Mouse (Mus musculus) regulatory T cell (primary cell): ENCODE results near the gene Phf23.
"Not testable (repeated sequence)": the region's sequence is repeated elsewhere in the genome, so short reads cannot be mapped to it uniquely, and the experiment has no call there.

Experiments
- in situ Hi-C: fragments of 300-600 bp; cut with MboI, MseI; formaldehyde crosslinking; loops from one replicate; pipeline ENCODE4 v1.15.1; 2025; ENCODE audit warnings: high pct_unique_total_duplicates

The Phf23 gene

GRCm38 (mm10) chr11:69995391-69995960 is at the start of gene Phf23:
Gene Phf23, plus strand, starts transcription at chr11:69995777.
- in situ Hi-C loops: loop anchor here (10.0 kb wide), 1 partner anchor 901 kb away; the partner anchor contains the start of gene Per1

DNA sequence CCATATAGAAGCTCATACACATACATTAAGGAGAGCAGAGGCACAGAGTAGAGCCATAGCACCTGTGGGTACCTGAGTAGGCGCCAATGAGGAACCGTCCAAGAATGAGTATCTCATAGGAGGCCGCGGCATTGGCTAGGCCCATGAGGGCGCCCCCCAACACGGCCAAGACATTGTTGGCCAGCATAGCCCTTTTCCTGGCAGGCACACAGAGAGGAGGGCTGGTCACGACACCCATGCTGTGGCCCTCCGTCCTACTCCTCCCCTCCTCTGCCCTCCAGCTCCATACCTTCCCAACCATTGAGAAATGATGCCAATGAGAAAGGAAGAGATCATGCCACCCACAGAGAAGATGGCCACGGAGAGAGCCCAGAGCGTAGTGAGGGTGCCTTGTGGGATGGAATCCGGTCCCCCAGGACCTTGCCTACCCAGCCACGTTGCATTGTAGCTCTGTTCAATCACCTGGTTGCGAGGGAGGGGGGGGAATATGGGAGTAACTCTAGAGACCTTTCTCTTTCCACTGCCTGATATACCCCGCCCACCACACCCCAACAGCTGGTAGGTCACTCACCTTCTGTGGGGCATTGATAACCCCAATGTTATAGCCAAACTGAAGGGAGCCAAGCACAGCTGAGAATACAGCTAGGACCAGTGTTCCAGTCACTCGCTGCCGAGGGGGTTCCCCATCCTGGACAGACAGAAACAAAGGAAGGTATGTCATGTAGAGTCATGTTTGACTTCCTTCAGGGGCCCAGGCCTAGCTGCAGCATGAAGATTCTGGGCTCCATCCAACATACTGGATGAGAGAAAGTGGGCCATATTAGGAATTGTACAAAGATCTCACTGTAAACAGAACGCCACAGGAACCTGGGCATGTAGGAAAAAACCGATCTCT is 49.3 kb upstream of the Phf23 start:
- in situ Hi-C loops: no loop called here

GRCm38 (mm10) chr11:69947337-69948065 is 48.1 kb upstream of the Phf23 start:
- in situ Hi-C loops: no loop called here

GRCm38 (mm10) chr11:69948066-69948762 is 47.4 kb upstream of the Phf23 start, which contains the start of gene Slc2a4:
Gene Slc2a4, minus strand, starts transcription at chr11:69948188.
- in situ Hi-C loops: no loop called here

DNA sequence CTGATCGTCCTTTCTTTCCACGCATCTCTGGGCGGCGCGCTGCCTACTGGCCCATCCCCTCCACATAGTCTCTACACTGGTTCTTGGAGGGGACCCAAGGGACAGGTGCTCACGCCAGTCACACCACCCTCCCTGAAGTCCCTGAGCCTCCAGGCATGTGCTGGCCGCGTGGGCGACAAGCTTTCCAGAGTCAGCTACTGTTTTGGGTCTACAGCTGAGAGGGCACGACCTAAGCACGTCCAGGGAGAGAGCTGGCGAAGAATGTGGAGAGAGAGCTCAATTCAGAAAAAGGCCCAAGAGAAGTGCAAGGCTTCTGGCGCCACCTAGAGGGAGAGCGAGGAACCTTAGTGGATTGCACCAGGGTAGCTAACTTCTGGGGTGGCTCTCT is 46.8 kb upstream of the Phf23 start:
- in situ Hi-C loops: no loop called here

DNA sequence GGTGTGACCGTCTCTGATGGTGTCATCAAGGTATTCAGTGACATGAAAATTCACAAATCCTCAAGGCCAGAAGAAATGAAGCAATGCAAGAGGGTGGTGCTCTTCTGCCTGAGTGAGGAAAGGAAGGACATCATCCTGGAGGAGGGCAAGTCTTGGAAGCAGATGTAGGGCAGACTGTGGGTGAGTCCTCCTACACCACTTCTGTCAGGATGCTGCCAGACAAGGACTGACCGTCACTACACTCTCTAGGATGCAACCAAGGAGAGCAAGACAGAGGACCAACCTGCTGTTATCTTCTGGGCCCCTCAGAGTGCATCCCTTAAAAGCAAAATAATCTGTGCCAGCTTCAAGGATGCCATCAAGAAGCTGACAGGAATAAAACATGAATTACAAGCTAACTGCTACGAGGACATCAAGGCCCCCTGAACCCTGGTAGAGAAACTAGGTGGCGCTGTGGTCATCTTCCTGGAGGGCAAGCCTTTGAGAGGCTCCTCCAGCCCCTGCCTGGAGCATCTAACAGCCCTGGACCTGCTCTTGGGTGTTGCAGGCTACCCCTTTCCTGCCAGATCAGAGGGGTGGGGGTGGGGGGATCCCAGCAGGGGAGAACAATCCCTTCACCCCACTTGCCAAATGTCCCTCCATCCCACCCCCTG is 44.6 kb upstream of the Phf23 start:
- in situ Hi-C loops: no loop called here

DNA sequence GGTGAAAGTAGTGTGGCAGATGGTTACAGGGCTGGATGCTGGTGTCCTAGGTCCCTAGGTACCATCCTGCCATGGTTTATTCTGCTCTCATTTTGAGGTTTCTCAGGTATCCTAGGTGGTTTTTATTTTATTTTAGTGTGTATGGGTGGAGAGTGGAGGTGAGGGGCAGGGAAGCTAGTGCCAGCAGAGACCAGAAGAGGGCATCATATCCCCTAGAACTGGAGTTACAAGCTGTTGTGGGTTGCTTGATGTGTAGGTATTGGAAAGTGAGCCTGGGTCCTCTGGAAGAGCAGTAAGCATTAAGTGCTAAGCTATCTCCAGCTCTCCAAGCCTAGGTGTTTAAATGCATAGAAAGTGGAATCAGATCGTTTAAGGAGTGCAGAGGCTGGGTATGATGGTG is 43.3 kb upstream of the Phf23 start:
- in situ Hi-C loops: no loop called here

DNA sequence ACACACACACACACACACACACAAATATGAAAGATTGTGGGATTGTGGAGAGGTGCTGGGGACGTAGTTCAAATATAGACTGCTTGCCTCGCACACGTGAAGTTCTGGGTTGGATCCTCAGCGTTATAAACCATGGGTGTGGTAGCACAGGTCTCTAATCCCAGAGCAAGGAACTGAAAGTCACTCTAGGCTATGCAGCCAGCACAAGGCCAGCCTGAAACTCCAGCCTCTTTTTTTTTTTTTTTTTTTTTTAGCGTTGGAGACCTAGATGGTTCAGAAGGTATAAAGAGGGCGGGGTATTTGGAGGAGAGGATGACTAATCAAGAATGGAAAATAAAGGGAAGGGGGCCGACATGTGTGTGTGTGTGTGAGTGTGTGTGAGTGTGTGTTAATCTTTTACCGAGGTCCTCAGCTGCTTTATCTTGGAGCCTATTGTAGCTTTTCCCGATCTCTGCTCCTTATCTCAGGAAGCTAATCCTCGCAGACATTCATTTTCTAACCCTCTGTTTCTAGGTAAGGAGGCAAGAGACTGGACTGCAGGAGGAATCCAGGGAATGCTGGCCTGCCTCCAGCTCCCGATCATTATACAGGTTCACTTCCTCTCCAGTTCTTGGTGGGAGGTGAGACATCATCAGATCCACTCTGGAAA is 42.2 kb upstream of the Phf23 start:
- in situ Hi-C loops: no loop called here

DNA sequence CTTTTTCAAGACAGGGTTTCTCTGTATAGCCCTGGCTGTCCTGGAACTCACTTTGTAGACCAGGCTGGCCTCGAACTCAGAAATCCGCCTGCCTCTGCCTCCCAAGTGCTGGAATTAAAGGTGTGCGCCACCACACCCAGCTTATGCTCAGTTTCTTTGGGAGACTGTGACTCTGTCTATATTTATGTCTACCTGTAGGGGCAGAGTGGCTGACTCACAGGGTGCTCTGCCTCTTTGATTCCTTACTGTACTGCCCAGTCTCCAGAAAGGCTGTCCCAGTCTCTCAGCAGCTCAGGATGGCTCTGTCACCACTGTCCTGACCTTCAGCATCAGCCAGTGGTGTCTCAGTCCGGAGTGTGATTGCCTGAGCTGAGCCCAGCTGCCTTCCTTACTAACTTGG is 40.0 kb upstream of the Phf23 start:
- in situ Hi-C loops: not testable (repeated sequence)

DNA sequence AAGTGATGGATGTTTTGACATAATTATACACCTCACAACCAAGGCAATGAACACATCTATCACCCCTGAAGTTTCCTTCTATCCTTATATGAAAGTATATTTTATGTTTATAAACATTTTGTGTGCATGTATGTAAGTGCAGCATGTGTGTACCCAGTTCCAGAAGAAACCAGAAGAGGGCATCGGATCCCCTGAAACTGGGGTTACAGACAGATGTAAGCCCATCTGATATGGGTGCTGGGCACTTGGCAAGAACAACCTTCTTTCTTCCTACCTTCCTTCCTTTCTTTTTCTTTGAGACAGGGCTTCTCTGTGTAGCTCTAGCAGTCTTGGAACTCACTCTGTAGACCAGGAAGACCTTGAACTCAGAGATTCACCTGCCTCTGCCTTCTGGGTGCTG is 39.4 kb upstream of the Phf23 start:
- in situ Hi-C loops: no loop called here

DNA sequence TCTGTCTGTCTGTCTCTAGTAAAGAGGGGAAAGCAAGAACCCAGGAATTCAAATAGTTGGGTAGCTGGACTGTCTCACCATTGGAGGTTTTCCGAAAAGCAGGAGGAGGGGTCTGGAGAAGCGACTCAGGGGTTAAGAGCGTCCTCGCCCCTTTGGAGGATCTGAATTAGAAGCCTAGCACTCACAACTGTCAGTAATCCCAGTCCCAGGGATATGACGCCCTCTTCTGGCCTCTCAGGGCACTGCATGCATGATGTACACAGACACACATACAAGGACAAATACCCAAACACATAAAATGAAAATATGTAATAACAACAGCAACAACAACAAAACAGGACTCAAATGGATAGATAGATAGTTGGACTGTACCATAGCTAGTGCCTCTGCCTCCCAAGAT is 35.0 kb upstream of the Phf23 start:
- in situ Hi-C loops: no loop called here

- in situ Hi-C loops: no loop called here
These were observed 33.7 kb upstream of the Phf23 start for GRCm38 (mm10) chr11:69961841-69962240.

DNA sequence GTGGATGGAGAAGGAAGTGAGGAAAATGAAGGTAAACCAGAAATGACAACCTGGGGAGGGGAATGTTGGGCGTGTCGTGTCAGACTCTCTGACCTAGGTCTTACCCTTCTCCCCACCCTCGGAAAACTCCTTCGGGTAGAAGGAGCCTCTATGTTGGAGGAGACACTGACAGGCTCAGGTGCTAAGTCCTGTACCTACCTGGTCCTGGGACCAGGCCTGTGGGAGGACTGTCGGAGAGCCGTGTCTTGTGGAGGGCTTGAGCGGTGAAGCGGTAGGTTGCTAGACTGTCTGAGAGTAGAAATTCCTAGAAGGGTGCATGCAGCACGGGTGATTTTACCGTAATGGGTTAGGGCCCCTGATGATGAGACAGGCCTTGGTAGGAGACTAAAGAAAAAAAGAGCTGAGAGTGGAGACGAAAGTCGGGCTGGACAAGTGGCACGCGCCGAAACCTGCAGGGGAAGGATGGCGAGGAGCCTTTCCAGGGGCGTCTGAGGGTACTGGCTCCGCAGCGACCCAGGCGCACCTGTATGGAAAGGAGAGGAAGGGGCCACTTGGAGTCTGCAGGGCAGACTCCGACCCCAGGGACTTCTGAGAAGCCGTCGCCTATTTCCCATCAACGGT is 30.8 kb upstream of the Phf23 start, which contains the start of gene Cldn7:
Gene Cldn7 (plus strand): TSS at position 130 of the 621 bp plus-strand sequence.
- in situ Hi-C loops: no loop called here

DNA sequence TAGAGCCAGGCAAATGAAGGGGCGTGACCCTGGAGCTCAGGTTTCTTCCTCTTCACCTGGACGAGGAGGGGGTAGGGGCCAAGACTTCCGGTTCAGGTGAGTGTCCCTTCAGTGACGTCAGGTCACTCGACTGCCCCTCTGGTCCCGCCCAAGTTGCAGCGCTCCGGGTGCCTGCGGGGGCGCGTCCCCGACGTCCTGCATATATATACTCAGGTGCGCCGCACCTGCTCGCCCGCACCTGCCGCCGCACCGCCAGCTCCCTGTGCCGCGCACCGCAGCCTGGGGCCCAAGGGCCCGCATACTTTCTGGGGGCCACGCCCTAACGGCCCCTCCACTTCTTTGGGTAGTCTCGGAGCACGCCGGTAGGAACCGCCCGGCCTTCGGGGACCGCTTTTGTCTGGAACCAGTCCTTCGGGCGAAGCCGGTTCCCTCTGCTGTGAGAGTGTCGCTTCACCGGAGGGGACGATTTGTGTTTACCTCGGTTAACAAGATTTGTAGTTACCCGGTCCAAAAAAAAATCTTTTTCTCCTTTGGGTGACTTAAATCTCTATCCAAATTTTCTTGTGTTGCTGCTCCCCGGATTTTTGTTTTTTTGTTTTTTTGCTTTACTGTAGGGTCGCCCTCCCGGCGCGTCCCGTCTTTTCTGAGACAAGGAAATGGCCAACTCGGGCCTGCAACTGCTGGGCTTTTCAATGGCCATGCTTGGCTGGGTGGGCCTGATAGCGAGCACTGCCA is 30.1 kb upstream of the Phf23 start:
- in situ Hi-C loops: no loop called here

- in situ Hi-C loops: no loop called here
These were observed 29.3 kb upstream of the Phf23 start for GRCm38 (mm10) chr11:69966006-69966859.

- in situ Hi-C loops: no loop called here
These were observed 28.6 kb upstream of the Phf23 start for GRCm38 (mm10) chr11:69966860-69967517.

DNA sequence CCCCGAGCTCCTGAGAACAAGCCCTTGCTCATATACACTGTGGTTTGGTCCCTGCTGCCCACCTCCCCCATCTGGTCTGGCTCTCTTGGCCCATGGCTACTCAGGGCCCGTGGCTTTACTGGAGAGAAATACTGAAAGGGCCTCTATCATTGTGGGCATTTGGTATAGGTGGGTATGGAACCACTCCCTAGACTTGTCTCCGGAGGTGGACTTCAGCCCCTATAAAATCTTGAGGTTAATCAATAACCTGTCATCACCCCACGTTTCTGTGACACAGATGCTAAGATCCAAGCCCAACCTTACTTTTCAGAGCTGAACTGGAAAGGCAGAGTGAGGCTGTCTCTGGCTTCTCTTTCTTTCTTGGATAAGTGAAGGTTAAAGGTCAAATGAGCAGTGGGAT is 26.8 kb upstream of the Phf23 start:
- in situ Hi-C loops: no loop called here

DNA sequence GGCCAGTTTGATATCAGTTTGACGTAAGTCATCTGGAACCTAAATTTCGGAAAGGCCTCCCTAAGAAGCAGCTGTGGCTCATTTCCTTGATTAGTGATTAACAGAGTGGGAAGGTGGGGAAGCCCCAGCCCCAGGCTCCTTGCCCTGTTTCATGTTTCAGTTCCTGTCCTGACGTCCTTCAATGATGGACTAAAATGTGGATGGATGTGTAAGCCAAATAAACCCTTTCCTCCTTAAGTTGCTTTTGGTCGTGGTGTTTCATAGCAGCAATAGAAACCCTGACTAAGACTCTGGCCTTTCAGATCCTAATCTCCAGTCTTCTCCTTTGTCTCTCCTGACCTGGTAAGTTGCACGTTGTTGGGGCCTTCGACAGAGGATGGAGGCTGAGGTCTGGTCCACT is 25.4 kb upstream of the Phf23 start:
- in situ Hi-C loops: no loop called here
